Mouse (Mus musculus) mouse embryonic stem cell (cell line): ENCODE data around the gene Pard3b.

Experiments used
- in situ Hi-C, 2 experiments: fragments of 300-500 bp; cut with MboI; formaldehyde crosslinking; loops; 1 replicate in 1 of 2; 3 replicates in 1 of 2; pipeline ENCODE4 v1.14.3; 2019 to 2020; ENCODE audit warnings: low sequenced_read_pairs in 2 of 2, low pct_unique_long_range_greater_than_20kb in 1 of 2, mixed read lengths in 1 of 2; ENCODE audit not compliant: unreplicated experiment in 1 of 2

The Pard3b gene

GRCm38 (mm10) chr1:62665771-62666730 is 1027.4 kb downstream of the Pard3b start:
- in situ Hi-C loops, result no loop called here

GRCm38 (mm10) chr1:62666780-62667179 is 1028.2 kb downstream of the Pard3b start:
- in situ Hi-C loops, result no loop called here

DNA sequence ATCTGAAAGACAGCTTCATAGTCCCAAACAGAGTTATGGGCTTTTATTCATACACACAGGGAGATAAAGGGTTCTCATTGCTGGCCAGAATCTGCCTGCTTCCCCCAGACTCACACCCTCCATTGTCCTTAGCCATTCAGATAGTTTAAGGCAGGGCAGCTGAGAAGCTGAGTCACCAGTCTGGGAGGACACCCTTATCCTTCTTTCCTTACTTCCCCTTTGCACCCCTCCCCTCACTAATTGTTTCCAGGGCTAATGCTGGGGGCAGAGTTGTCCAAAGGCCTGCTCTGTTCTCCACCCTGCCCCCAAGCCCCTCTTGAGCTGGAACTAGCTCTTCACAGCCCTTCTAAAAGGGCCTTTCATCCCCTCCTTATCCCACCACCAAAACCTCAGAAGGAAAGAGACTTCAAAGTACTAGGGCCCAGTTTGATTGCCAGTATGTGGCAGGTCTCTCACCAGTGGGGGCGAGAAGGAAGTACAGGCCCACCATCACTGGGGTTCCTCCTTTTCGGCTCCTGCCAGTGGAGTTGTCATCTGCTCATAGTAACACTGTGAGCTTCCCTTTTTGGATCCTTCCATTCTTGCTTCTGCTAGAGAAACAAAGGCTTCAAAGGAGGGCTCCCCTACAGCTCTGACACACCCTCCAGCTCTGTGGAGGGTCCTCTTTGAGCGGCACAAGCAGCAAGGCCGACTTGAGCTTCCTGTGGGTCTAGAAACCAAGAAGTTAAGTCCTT is 1040.2 kb downstream of the Pard3b start:
- in situ Hi-C loops, result no loop called here

DNA sequence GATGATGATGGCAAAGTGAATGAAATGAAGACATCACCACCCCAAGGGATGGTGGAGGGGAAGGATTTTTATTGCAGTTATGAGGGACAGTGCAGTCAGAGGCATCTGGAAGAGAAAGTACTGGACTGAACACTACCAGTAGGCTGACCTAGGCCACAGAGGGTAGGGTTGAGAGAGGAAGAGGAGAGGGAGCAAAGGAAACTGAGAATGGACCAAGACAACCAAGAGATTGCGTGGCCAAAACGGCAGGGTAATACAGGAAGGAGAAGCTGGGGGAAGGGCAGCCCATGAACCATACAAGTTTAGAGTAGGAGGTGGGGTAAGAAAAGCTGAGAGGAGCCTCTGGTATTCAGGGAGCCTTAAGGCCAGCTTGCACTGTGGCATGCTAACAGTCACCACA is 1040.8 kb downstream of the Pard3b start:
- in situ Hi-C loops, result no loop called here

DNA sequence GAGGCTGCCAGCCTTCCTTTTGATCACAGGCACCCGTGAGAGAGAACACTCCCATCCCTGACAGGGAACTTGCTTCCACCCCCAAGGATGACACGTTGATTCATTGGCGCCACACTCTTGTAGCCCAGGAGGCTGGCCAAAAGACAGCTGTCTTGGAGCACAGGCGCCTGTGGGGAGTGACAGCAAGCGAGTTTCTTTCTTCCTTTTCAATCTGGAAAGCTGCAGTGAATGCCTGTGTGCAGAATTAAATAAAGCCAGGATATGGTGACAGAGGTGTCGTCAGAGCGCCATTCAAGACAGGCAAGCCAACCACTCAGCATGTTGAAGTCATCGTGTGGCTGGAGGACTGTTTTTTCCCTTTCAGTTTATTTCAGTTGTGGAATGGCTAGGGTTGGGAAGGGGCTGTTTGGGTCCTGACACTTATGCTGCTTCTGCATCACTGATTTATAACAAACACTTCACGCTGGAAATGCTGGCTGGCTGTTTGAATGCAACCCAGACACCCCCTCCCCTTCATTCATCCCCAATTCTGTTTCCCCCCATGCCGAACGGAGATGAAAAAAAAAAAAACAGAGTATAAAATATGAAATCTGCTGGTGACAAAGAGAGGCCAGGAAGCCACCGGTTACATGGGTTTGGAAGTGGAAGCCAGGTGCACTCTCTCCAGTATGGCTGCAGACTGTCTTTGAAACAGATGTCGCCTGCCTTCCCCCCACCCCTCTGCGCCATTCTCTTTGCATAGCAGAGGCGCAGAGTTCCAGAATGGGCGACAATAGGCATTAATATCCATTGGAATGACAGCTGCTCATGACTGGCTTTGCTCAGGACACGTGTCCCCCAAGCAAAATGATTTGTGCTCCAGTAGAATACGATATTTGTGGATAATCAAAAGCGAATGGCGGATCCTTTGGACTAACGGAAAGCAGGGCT is 1044.1 kb downstream of the Pard3b start:
- in situ Hi-C loops, result no loop called here

DNA sequence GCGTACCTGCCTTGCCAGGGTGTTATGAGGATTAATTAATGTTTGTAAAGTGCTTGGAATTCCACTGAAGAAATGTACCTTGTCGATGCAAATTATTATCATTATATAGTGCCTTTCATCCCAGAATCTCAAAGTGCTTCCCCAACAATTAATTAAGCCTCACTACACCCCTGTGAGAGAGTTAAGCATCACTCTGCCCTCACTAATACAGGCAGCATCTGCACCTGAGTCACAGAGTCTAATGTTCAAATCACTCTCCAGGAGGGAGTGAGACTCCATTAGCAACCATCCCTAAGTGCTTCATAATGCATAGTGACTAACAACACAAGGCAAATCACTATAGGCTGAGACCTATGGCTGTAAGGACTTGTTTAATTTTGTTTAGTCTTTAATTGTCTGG is 1044.9 kb downstream of the Pard3b start:
- in situ Hi-C loops, result no loop called here

DNA sequence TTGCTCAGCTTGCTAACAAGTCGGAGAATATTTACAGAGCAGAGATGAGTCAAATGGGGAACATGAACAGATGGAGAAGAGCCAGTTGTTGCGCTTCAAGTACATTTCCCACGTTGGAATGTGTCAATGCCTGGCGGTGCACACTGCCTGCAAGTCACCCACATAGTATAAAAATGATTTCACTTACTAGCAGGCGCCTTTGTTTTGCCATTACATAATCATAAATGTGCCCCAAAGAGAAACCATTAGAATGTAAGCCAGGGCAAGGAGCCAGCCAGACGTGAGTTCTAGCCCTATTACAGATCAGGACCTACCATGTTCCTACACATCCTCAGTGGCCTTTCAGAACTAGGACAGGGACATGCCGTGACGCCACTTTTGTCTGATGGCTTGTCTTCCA is 1048.9 kb downstream of the Pard3b start:
- in situ Hi-C loops, result no loop called here

DNA sequence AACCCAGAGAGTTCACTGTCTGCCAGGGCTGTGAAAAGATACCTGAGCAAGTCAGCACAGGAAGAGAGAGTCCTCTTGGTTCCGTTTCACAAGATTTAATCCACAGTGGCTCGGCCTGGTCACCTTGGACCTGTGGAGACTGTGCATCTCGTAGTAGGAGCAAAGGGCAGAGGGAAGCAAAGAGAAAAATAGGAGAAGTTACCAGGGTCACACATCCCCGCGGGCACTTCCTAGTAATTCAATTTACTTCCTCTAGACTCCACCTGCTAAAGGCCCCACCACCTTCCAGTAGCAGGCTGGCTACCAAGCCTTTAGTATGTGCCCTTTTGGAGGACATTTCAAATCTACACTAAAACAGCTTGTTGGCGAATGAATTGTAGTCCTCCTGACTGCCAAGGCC is 1052.6 kb downstream of the Pard3b start:
- in situ Hi-C loops, result no loop called here
